Mouse (Mus musculus) C2C12 (cell line): Measurements from ENCODE around the gene Dgkg. TPM values are rescaled to one million over a fixed set of nuclear protein-coding genes. Genes with fewer than 3 reads are reported as not detected.

Source experiments
- H3K27me3 ChIP-seq: one replicate; pipeline ENCODE4 v1.6.1; 2011; ENCODE audit not compliant: control insufficient read depth, insufficient read depth, insufficient read length
- H3K36me3 ChIP-seq: one replicate; pipeline ENCODE4 v1.6.1; 2011; ENCODE audit not compliant: control insufficient read depth, insufficient read depth
- H3K4me3 ChIP-seq: one replicate; pipeline ENCODE4 v1.5.1; 2011; ENCODE audit warnings: mild to moderate bottlenecking, control low read depth; ENCODE audit not compliant: poor library complexity, insufficient read depth, severe bottlenecking
- H3K79me2 ChIP-seq: one replicate; pipeline ENCODE4 v1.6.1; 2011; ENCODE audit not compliant: control insufficient read depth, insufficient read depth
- H3K79me3 ChIP-seq: one replicate; pipeline ENCODE4 v1.6.1; 2011; ENCODE audit warnings: low read depth, control low read depth
- H3ac ChIP-seq: one replicate; pipeline ENCODE3; 2011; ENCODE audit warnings: low read depth; ENCODE audit not compliant: control insufficient read depth, insufficient read length
- CEBPB ChIP-seq: IDR thresholded peaks from one replicate; pipeline ENCODE4 v1.6.1; 2011; ENCODE audit warnings: low read depth, mild to moderate bottlenecking, control low read depth, moderate library complexity
- CTCF ChIP-seq: IDR thresholded peaks from one replicate; pipeline ENCODE4 v1.5.1; 2011; ENCODE audit not compliant: control insufficient read depth, insufficient read depth, insufficient read length
- FOSL1 ChIP-seq: IDR thresholded peaks from one replicate; pipeline ENCODE4 v1.8.0; 2011; ENCODE audit warnings: mild to moderate bottlenecking, low read length; ENCODE audit not compliant: poor library complexity, insufficient read depth, severe bottlenecking
- MAX ChIP-seq: IDR thresholded peaks from one replicate; pipeline ENCODE4 v1.6.1; 2011; ENCODE audit warnings: mild to moderate bottlenecking, control low read depth
- MYOD1 ChIP-seq: IDR thresholded peaks from one replicate; pipeline ENCODE4 v1.6.1; 2011; ENCODE audit warnings: low read depth; ENCODE audit not compliant: control insufficient read depth, insufficient read length
- MYOG ChIP-seq: IDR thresholded peaks from one replicate; pipeline ENCODE4 v1.6.1; 2011; ENCODE audit not compliant: control insufficient read depth, insufficient read length; ENCODE audit errors: extremely low read depth
- USF1 ChIP-seq: IDR thresholded peaks from one replicate; pipeline ENCODE4 v1.6.1; 2011; ENCODE audit warnings: low read depth, mild to moderate bottlenecking, control low read depth, moderate library complexity
- polyA plus RNA-seq: library from polyadenylated mRNA; unstranded; fragments of >200 nt; fragmentation: generic; extraction: Trizol; gene quantifications from one replicate; pipeline ENCODE4 v1.2.1, GENCODE M21; 2012; ENCODE audit warnings: missing spikeins

The Dgkg gene
- polyA plus RNA-seq, 1 experiment, result 0.01 TPM

- no peak overlapping the region for H3K4me3 ChIP-seq
- no peak overlapping the region for H3ac ChIP-seq
- no peaks in the 10 kb centered on the region for H3K79me2 ChIP-seq
- TF ChIP-seq USF1 (no peak), MYOD1 (no peak), CTCF (no peak), FOSL1 (no peak), MYOG (no peak), MAX (no peak), CEBPB (no peak)
- H3K36me3 ChIP-seq, result no peaks in the 10 kb centered on the region
- H3K79me3 ChIP-seq, result no peaks in the 10 kb centered on the region
- peaks cover 13% of the 10 kb centered on the region for H3K27me3 ChIP-seq
Measured at GRCm38 (mm10) chr16:22655223-22655622, 1.8 kb downstream of the Dgkg start.

DNA sequence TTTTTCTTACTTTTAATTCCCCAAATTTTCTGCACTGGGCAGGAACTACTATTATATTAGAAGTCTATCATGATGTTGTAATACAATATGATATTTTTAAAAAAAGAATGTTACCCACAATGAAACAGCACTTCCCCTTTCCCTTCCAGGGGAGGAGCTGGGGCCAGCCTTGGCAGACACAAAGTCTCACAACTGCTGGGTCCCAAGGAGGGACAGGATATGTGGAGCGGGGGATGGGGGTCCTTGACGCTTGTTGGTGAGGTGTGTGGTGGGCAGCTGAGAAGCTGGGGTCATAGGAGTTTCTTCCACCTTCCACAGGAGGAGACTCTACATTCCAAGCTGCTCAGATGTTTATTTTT, 2.6 kb downstream of the Dgkg start:
- H3K36me3 ChIP-seq, result no peaks in the 10 kb centered on the region
- peaks cover 13% of the 10 kb centered on the region for H3K27me3 ChIP-seq
- no peak overlapping the region for H3ac ChIP-seq
- no peaks in the 10 kb centered on the region for H3K79me3 ChIP-seq
- no peaks in the 10 kb centered on the region for H3K79me2 ChIP-seq
- no peak overlapping the region for H3K4me3 ChIP-seq
- TF ChIP-seq USF1 (no peak), CTCF (no peak)

GRCm38 (mm10) chr16:22653817-22654476, 3.1 kb downstream of the Dgkg start:
- peaks cover 13% of the 10 kb centered on the region for H3K27me3 ChIP-seq
- no peak overlapping the region for H3K4me3 ChIP-seq
- H3ac ChIP-seq, result no peak overlapping the region
- H3K79me2 ChIP-seq, result no peaks in the 10 kb centered on the region
- TF ChIP-seq MYOG, result no peak
- no peaks in the 10 kb centered on the region for H3K79me3 ChIP-seq
- no peaks in the 10 kb centered on the region for H3K36me3 ChIP-seq

DNA sequence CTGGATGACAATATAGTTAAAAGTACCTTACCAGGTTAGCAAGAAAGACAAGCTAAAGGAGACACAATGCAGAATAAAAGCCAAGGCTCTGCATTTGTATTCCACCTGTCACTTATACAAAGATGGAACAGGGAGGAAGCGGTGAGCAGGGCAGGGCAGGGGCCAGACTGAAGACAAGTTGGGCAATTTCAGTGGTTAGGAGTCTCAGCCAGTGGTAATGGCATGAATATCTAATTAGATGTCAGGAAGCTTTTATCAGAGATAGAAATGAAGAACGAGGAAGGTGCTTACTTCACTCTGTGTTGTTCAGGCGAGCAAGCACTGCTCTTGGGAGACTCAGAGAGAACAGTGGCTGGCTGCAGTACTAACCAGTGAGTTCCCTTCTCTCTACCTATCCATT, 5.8 kb downstream of the Dgkg start:
- no peaks in the 10 kb centered on the region for H3K36me3 ChIP-seq

GRCm38 (mm10) chr16:22645256-22645655, 11.8 kb downstream of the Dgkg start:
- Histone ChIP-seq H3K27me3 (peaks cover 10% of the 10 kb centered on the region), H3ac (no peak overlapping the region), H3K36me3 (no peaks in the 10 kb centered on the region), H3K79me2 (no peaks in the 10 kb centered on the region), H3K79me3 (no peaks in the 10 kb centered on the region), H3K4me3 (no peak overlapping the region)
- TF ChIP-seq USF1, result no peak
- no peak for TF ChIP-seq CEBPB
- no peak for TF ChIP-seq MAX
- no peak for TF ChIP-seq MYOG
- TF ChIP-seq CTCF, result no peak
- no peak for TF ChIP-seq MYOD1
- TF ChIP-seq FOSL1, result no peak

More for the DNA sequence above, 5.8 kb downstream of the Dgkg start:
- no peak overlapping the region for H3ac ChIP-seq
- no peak overlapping the region for H3K4me3 ChIP-seq
- TF ChIP-seq MYOG (no peak), FOSL1 (no peak), CTCF (no peak), CEBPB (no peak), MAX (no peak), MYOD1 (no peak), USF1 (no peak)
- no peaks in the 10 kb centered on the region for H3K79me2 ChIP-seq
- peaks cover 3% of the 10 kb centered on the region for H3K27me3 ChIP-seq
- H3K79me3 ChIP-seq, result no peaks in the 10 kb centered on the region

- TF ChIP-seq CTCF (no peak), USF1 (no peak), CEBPB (no peak), MYOG (no peak), MAX (no peak), FOSL1 (no peak), MYOD1 (no peak)
- peaks cover 10% of the 10 kb centered on the region for H3K27me3 ChIP-seq
- no peaks in the 10 kb centered on the region for H3K36me3 ChIP-seq
- H3ac ChIP-seq, result no peak overlapping the region
- no peak overlapping the region for H3K4me3 ChIP-seq
- no peaks in the 10 kb centered on the region for H3K79me2 ChIP-seq
- no peaks in the 10 kb centered on the region for H3K79me3 ChIP-seq
Measured at GRCm38 (mm10) chr16:22643460-22643859, 13.6 kb downstream of the Dgkg start.
